Mouse (Mus musculus): ENCODE data around the gene Dglucy. TPM values are rescaled to one million over a fixed set of nuclear protein-coding genes. Genes with fewer than 3 reads are reported as not detected.
"Not testable (repeated sequence)": the region's sequence is repeated elsewhere in the genome, so short reads cannot be mapped to it uniquely, and the experiment has no call there.

Dglucy gene
- polyA plus RNA-seq, 1 experiment from 2014 or later, result 5.0 TPM

- Histone ChIP-seq H3K9me3 (replicated peaks; ENCODE audit: control insufficient read depth, low read length) (no peaks in the 10 kb centered on the region), H3K27ac (ENCODE audit: low read length) (no peak overlapping the region), H3K36me3 (ENCODE audit: control insufficient read depth, insufficient read depth, low read length) (no peaks in the 10 kb centered on the region), H3K9ac (ENCODE audit: low read length) (no peak overlapping the region), H3K27me3 (ENCODE audit: control insufficient read depth, insufficient read depth, low read length) (no peaks in the 10 kb centered on the region), H3K4me2 (ENCODE audit: low read depth, low read length) (no peak overlapping the region), H3K4me3 (replicated peaks; ENCODE audit: low read length) (no peak overlapping the region), H3K4me1 (ENCODE audit: control insufficient read depth, insufficient read depth, low read length) (no peaks in the 10 kb centered on the region)
- 59% methylated on average over 7 of the region's 7 CpGs for WGBS
- ATAC-seq (ENCODE audit: insufficient read depth, low FRiP score), result no peak
Observed at GRCm38 (mm10) chr12:100795390-100796036, 16.7 kb downstream of the Dglucy start.

- not testable (repeated sequence) for H3K27me3 ChIP-seq (ENCODE audit: control insufficient read depth, insufficient read depth, low read length); H3K4me1 ChIP-seq (ENCODE audit: control insufficient read depth, insufficient read depth, low read length); ATAC-seq (ENCODE audit: insufficient read depth, low FRiP score); H3K27ac ChIP-seq (ENCODE audit: low read length); H3K9ac ChIP-seq (ENCODE audit: low read length); H3K9me3 ChIP-seq (replicated peaks; ENCODE audit: control insufficient read depth, low read length); H3K36me3 ChIP-seq (ENCODE audit: control insufficient read depth, insufficient read depth, low read length); H3K4me3 ChIP-seq (replicated peaks; ENCODE audit: low read length); H3K4me2 ChIP-seq (ENCODE audit: low read depth, low read length)
- WGBS, result 96% methylated on average over 18 of the region's 19 CpGs
Observed at GRCm38 (mm10) chr12:100803391-100803790, 24.5 kb downstream of the Dglucy start.

GRCm38 (mm10) chr12:100807280-100807679 is 28.4 kb downstream of the Dglucy start:
- no peaks in the 10 kb centered on the region for H3K27me3 ChIP-seq (ENCODE audit: control insufficient read depth, insufficient read depth, low read length)
- 71% methylated on average over 7 of the region's 7 CpGs for WGBS
- H3K4me1 ChIP-seq (ENCODE audit: control insufficient read depth, insufficient read depth, low read length), result no peaks in the 10 kb centered on the region
- no peaks in the 10 kb centered on the region for H3K36me3 ChIP-seq (ENCODE audit: control insufficient read depth, insufficient read depth, low read length)
- no peak overlapping the region for H3K4me3 ChIP-seq (replicated peaks; ENCODE audit: low read length)
- no peak overlapping the region for H3K9ac ChIP-seq (ENCODE audit: low read length)
- H3K4me2 ChIP-seq (ENCODE audit: low read depth, low read length), result no peak overlapping the region
- H3K27ac ChIP-seq (ENCODE audit: low read length), result no peak overlapping the region
- no peaks in the 10 kb centered on the region for H3K9me3 ChIP-seq (replicated peaks; ENCODE audit: control insufficient read depth, low read length)
- ATAC-seq (ENCODE audit: insufficient read depth, low FRiP score), result no peak

- WGBS, result 53% methylated on average over 13 of the region's 13 CpGs
- Histone ChIP-seq H3K27me3 (ENCODE audit: control insufficient read depth, insufficient read depth, low read length) (no peaks in the 10 kb centered on the region), H3K36me3 (ENCODE audit: control insufficient read depth, insufficient read depth, low read length) (no peaks in the 10 kb centered on the region), H3K9ac (ENCODE audit: low read length) (no peak overlapping the region), H3K4me2 (ENCODE audit: low read depth, low read length) (no peak overlapping the region), H3K9me3 (replicated peaks; ENCODE audit: control insufficient read depth, low read length) (no peaks in the 10 kb centered on the region), H3K4me3 (replicated peaks; ENCODE audit: low read length) (no peak overlapping the region), H3K27ac (ENCODE audit: low read length) (no peak overlapping the region), H3K4me1 (ENCODE audit: control insufficient read depth, insufficient read depth, low read length) (no peaks in the 10 kb centered on the region)
- no peak for ATAC-seq (ENCODE audit: insufficient read depth, low FRiP score)
Observed at GRCm38 (mm10) chr12:100808609-100809280, 29.9 kb downstream of the Dglucy start.

GRCm38 (mm10) chr12:100810542-100810941 is 31.7 kb downstream of the Dglucy start:
- H3K4me2 ChIP-seq (ENCODE audit: low read depth, low read length), result no peak overlapping the region
- no peaks in the 10 kb centered on the region for H3K27me3 ChIP-seq (ENCODE audit: control insufficient read depth, insufficient read depth, low read length)
- no peaks in the 10 kb centered on the region for H3K4me1 ChIP-seq (ENCODE audit: control insufficient read depth, insufficient read depth, low read length)
- WGBS, result 91% methylated on average over 11 of the region's 11 CpGs
- no peak overlapping the region for H3K27ac ChIP-seq (ENCODE audit: low read length)
- no peak overlapping the region for H3K4me3 ChIP-seq (replicated peaks; ENCODE audit: low read length)
- no peaks in the 10 kb centered on the region for H3K9me3 ChIP-seq (replicated peaks; ENCODE audit: control insufficient read depth, low read length)
- no peak overlapping the region for H3K9ac ChIP-seq (ENCODE audit: low read length)
- H3K36me3 ChIP-seq (ENCODE audit: control insufficient read depth, insufficient read depth, low read length), result no peaks in the 10 kb centered on the region
- no peak for ATAC-seq (ENCODE audit: insufficient read depth, low FRiP score)

GRCm38 (mm10) chr12:100813901-100814300 is 35.0 kb downstream of the Dglucy start:
- Histone ChIP-seq H3K9me3 (replicated peaks; ENCODE audit: control insufficient read depth, low read length) (no peaks in the 10 kb centered on the region), H3K4me1 (ENCODE audit: control insufficient read depth, insufficient read depth, low read length) (no peaks in the 10 kb centered on the region), H3K27ac (ENCODE audit: low read length) (no peak overlapping the region), H3K36me3 (ENCODE audit: control insufficient read depth, insufficient read depth, low read length) (no peaks in the 10 kb centered on the region), H3K4me2 (ENCODE audit: low read depth, low read length) (no peak overlapping the region), H3K4me3 (replicated peaks; ENCODE audit: low read length) (no peak overlapping the region), H3K9ac (ENCODE audit: low read length) (no peak overlapping the region), H3K27me3 (ENCODE audit: control insufficient read depth, insufficient read depth, low read length) (no peaks in the 10 kb centered on the region)
- ATAC-seq (ENCODE audit: insufficient read depth, low FRiP score), result no peak
- 85% methylated on average over 2 of the region's 2 CpGs for WGBS

GRCm38 (mm10) chr12:100814671-100815070 is 35.8 kb downstream of the Dglucy start:
- Histone ChIP-seq H3K36me3 (ENCODE audit: control insufficient read depth, insufficient read depth, low read length) (no peaks in the 10 kb centered on the region), H3K4me3 (replicated peaks; ENCODE audit: low read length) (no peak overlapping the region), H3K9me3 (replicated peaks; ENCODE audit: control insufficient read depth, low read length) (no peaks in the 10 kb centered on the region), H3K9ac (ENCODE audit: low read length) (no peak overlapping the region), H3K4me2 (ENCODE audit: low read depth, low read length) (no peak overlapping the region), H3K27me3 (ENCODE audit: control insufficient read depth, insufficient read depth, low read length) (no peaks in the 10 kb centered on the region), H3K27ac (ENCODE audit: low read length) (no peak overlapping the region), H3K4me1 (ENCODE audit: control insufficient read depth, insufficient read depth, low read length) (no peaks in the 10 kb centered on the region)
- 83% methylated on average over 3 of the region's 3 CpGs for WGBS
- ATAC-seq (ENCODE audit: insufficient read depth, low FRiP score), result no peak

GRCm38 (mm10) chr12:100816906-100817305 is 38.0 kb downstream of the Dglucy start:
- no peak overlapping the region for H3K4me2 ChIP-seq (ENCODE audit: low read depth, low read length)
- 84% methylated on average over 5 of the region's 5 CpGs for WGBS
- no peak overlapping the region for H3K4me3 ChIP-seq (replicated peaks; ENCODE audit: low read length)
- H3K9me3 ChIP-seq (replicated peaks; ENCODE audit: control insufficient read depth, low read length), result no peaks in the 10 kb centered on the region
- no peaks in the 10 kb centered on the region for H3K36me3 ChIP-seq (ENCODE audit: control insufficient read depth, insufficient read depth, low read length)
- H3K27me3 ChIP-seq (ENCODE audit: control insufficient read depth, insufficient read depth, low read length), result no peaks in the 10 kb centered on the region
- no peak for ATAC-seq (ENCODE audit: insufficient read depth, low FRiP score)
- no peak overlapping the region for H3K9ac ChIP-seq (ENCODE audit: low read length)
- no peak overlapping the region for H3K27ac ChIP-seq (ENCODE audit: low read length)
- no peaks in the 10 kb centered on the region for H3K4me1 ChIP-seq (ENCODE audit: control insufficient read depth, insufficient read depth, low read length)

- no peak overlapping the region for H3K27ac ChIP-seq (ENCODE audit: low read length)
- ATAC-seq (ENCODE audit: insufficient read depth, low FRiP score), result no peak
- H3K4me2 ChIP-seq (ENCODE audit: low read depth, low read length), result no peak overlapping the region
- no peaks in the 10 kb centered on the region for H3K27me3 ChIP-seq (ENCODE audit: control insufficient read depth, insufficient read depth, low read length)
- H3K36me3 ChIP-seq (ENCODE audit: control insufficient read depth, insufficient read depth, low read length), result no peaks in the 10 kb centered on the region
- H3K9me3 ChIP-seq (replicated peaks; ENCODE audit: control insufficient read depth, low read length), result no peaks in the 10 kb centered on the region
- no peak overlapping the region for H3K4me3 ChIP-seq (replicated peaks; ENCODE audit: low read length)
- no peaks in the 10 kb centered on the region for H3K4me1 ChIP-seq (ENCODE audit: control insufficient read depth, insufficient read depth, low read length)
- no peak overlapping the region for H3K9ac ChIP-seq (ENCODE audit: low read length)
Observed at GRCm38 (mm10) chr12:100819965-100820364, 41.1 kb downstream of the Dglucy start.

Data from stomach, embryonic 16.5 days (tissue).